Mouse (Mus musculus) forebrain, embryonic 11.5 days (tissue): ENCODE data around the gene Usp19. TPM values are rescaled to one million over a fixed set of nuclear protein-coding genes. Genes with fewer than 3 reads are reported as not detected.

ENCODE experiments used
- polyA plus RNA-seq: library from polyadenylated mRNA; unstranded; fragments of >200 nt; fragmentation: Nextera tagmentation; extraction: Ambion mirVana; gene quantifications from 2 replicates; pipeline ENCODE4 v1.2.1, GENCODE M21; 2014

Usp19 gene
- polyA plus RNA-seq, 1 experiment from 2014 or later, result 90.0 TPM

Other genes starting within 250 kb of the Usp19 start
- gene Dag1, start 226.6 kb upstream of the Usp19 start, polyA plus RNA-seq, result 77.1 and 82.0 TPM in 2 replicates
- gene Nicn1, start 200.2 kb upstream of the Usp19 start, polyA plus RNA-seq, result 46.8 and 61.8 TPM in 2 replicates
- gene Amt, start 193.7 kb upstream of the Usp19 start, polyA plus RNA-seq, result 25.1 and 25.9 TPM in 2 replicates
- 298 and 303 TPM in 2 replicates for gene Rhoa, start 184.5 kb upstream of the Usp19 start, polyA plus RNA-seq
- 20.8 and 25.5 TPM in 2 replicates for gene Tcta, start 184.4 kb upstream of the Usp19 start, polyA plus RNA-seq
- gene Gpx1, start 151.7 kb upstream of the Usp19 start, polyA plus RNA-seq, result 740 and 778 TPM in 2 replicates
- gene Usp4, start 142.7 kb upstream of the Usp19 start, polyA plus RNA-seq, result 131 and 138 TPM in 2 replicates
- 0.80 and 1.3 TPM in 2 replicates for gene 1700102P08Rik, start 97.8 kb upstream of the Usp19 start, polyA plus RNA-seq
- 0.69 and 0.89 TPM in 2 replicates for gene Ccdc36, start 62.1 kb upstream of the Usp19 start, polyA plus RNA-seq
- not detected in 2 replicates for gene BC048562, start 54.1 kb upstream of the Usp19 start, polyA plus RNA-seq
- 42.5 and 45.2 TPM in 2 replicates for gene Ccdc71, start 30.1 kb upstream of the Usp19 start, polyA plus RNA-seq
- 49.5 and 53.9 TPM in 2 replicates for gene Klhdc8b, start 29.0 kb upstream of the Usp19 start, polyA plus RNA-seq
- gene Lamb2, start 10.9 kb upstream of the Usp19 start, polyA plus RNA-seq, result 31.8 and 40.9 TPM in 2 replicates
- 107 and 116 TPM in 2 replicates for gene Qars, start 17.1 kb downstream of the Usp19 start, polyA plus RNA-seq
- gene Qrich1, start 26.2 kb downstream of the Usp19 start, polyA plus RNA-seq, result 174 and 183 TPM in 2 replicates
- 197 and 199 TPM in 2 replicates for gene Impdh2, start 69.7 kb downstream of the Usp19 start, polyA plus RNA-seq
- gene Ndufaf3, start 76.8 kb downstream of the Usp19 start, polyA plus RNA-seq, result 50.1 and 53.2 TPM in 2 replicates
- 176 and 195 TPM in 2 replicates for gene Dalrd3, start 79.3 kb downstream of the Usp19 start, polyA plus RNA-seq
- 196 TPM in 2 replicates for gene Wdr6, start 88.1 kb downstream of the Usp19 start, polyA plus RNA-seq
- gene P4htm, start 107.1 kb downstream of the Usp19 start, polyA plus RNA-seq, result 11.9 and 12.6 TPM in 2 replicates
- gene Arih2, start 158.8 kb downstream of the Usp19 start, polyA plus RNA-seq, result 61.1 and 62.1 TPM in 2 replicates
- gene Slc25a20, start 171.5 kb downstream of the Usp19 start, polyA plus RNA-seq, result 22.6 and 26.0 TPM in 2 replicates
- 54.1 and 56.8 TPM in 2 replicates for gene Prkar2a, start 198.7 kb downstream of the Usp19 start, polyA plus RNA-seq